Mouse (Mus musculus) urinary bladder, postnatal 25 days (tissue): Measurements from ENCODE around the gene Tshz2.

Experiments
- DNase-seq: peaks from one replicate; pipeline ENCODE4 v3.0.0; 2022; ENCODE audit warnings: low spot score

Gene Tshz2

GRCm38 (mm10) chr2:169699862-169700511, 67.2 kb downstream of the Tshz2 start:
- DNase-seq = peak; percentile 31

- DNase-seq = no peak
Observed at GRCm38 (mm10) chr2:169702725-169703486, 70.1 kb downstream of the Tshz2 start.

- DNase-seq = no peak
Observed at GRCm38 (mm10) chr2:169721793-169722326, 89.0 kb downstream of the Tshz2 start.

DNA sequence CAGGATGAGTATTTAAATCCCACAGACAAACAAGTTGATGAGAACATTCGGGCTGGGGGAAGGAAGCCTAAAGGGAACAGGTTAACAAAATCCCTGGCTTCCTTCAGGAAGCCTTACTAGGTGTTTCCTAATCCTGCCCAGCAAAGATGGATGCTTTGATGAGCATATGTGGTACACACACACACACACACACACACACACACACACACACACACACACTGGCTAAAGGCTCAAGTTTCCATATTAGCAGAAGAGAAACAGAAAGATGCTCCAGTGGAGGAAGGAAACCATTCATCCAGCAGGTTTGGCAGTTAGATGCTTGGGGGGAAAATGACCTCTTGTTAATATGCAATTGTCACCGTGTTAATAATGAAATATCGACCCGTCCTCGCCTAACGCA, 89.5 kb downstream of the Tshz2 start:
- no peak for DNase-seq

DNA sequence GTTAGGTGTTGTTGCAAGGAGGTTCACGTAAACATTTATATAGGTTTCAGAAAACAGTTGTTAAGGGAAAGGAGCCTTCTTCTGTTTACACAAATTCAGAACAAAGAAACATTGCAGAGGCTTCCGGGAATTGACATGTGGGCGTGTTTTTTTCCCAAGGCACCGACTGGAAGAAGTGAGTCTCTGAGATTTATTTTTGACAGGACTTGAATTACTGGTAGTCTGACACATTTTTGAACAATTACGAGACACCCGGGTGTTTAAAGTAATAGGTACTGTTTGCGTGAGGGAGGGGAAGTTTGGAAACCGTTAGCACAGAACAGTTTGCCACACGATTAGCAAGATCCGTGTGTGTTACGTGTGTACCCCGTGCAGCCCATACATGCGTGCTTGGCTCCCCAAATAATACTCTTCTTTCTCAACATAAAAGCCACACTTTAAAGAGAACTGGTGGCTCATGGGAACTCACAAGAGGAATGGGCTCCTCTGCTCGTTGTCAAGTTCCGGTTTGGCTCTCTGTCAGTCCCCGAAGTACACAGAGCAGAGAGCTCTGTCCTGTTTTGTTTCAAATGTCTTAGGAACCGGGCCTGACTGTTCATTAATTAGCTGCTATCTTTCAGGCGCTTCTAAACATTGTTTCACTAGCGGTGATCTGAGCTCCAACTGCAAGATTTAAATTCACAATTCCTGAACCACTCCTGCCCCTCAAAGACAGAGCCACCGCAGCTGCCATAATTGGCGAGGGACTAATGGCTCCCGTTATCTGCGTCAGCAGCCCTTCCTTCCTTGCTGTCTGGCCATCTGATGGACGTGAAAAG, 91.0 kb downstream of the Tshz2 start:
- DNase-seq = peak; percentile 12

- DNase-seq = no peak
Observed at GRCm38 (mm10) chr2:169728651-169729280, 96.0 kb downstream of the Tshz2 start.

DNA sequence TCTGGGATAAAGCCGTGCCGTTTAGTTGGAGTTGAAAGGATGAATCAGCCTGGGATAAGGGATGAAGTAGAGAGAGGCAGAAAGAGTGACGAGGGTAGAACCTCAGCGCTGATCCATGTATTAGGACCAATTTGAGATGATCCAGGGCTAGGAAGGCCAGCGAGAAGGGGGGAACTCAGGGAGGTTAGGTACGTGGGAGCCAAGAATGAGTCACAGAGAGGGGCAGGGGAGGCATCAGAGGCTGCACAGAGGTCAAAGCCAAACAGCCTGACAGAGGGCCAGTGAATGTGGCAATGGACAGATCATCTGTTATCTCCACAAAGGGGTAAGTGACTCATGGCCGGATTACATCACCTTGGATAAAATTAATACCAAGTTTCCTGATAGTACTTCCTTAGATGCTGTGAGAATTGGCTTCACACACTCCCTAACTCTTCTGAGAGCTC, 97.8 kb downstream of the Tshz2 start:
- peak; percentile 44 for DNase-seq

DNA sequence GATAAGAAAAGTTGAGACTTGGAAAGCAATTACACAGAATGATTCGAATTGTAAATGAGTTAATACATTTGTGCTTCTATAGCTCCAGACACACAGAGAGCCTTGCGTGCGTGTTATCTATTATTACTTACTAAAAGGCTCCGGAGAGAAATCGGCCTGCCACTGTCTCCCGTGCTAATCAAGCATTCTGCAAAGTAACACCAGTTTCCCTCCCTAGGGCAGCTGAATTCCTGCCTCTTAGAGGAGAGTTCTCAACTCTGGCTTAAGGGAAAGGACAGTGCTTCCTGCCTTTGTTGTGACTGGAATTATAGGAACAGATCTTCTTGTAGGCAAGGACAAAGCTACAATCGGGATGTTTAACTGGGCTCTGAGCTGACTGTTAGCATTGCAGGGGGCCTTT, 101.2 kb downstream of the Tshz2 start:
- no peak for DNase-seq

DNA sequence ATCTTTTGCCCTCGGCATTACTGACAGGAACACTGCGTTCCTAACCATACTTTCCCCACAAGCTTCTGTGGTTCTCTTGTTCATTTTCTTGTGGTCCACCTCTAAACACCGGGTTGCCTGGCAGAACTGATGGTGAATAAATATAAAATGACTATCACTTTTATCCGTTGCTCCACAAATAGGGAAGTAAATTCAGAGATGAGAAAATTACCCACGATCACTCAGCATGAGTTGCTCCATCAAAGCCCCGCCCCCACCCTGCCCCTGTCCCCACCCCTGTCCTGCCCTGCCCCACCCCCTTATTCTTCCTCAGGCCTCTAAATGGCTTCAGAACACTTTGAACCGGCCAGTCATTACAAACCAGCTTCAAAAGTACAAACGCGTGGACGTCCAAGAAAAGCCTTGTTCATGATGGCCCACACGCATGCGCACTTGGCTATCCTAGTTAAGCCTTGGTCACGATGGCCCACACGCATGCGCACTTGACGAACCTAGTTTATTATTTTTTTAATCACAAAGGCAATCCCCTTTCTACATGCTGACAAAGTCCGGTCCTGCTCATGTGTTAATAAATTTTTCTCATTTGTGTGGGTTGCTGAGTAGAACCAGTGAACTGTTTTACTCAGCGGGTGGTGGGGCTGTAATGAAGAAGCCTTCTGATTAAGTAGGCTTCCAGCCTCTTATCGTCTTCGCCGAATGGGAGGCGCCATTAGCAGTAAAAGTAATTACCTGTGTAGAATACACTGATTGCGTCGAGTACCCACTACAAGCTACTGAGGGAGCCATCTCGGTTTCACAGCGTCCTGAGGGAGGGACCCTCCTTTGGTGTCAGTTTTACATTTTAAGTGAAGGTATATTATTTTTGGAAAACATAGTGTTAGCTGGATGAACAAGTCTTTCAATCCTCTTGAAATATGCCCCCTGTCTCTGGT, 102.9 kb downstream of the Tshz2 start:
- DNase-seq = no peak

DNA sequence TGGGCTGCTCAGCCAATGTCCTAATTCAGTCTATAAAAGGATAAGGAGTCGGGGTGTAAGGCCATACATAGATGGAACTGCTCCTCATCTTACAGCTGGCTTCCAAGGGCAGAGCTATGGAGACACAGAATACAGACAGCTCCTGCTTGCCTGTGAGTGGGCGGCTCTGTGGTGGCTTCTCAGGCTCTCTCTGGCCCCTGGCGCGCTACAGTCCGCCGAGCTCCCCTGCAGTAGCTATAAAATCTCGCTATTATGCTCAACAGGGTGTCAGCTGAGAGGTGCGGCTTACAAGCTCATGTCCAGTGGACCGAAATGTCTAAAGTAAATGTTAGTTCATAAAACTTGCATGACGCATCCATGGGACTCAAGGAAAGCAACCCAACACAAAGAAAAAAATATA, 108.2 kb downstream of the Tshz2 start:
- no peak for DNase-seq

DNA sequence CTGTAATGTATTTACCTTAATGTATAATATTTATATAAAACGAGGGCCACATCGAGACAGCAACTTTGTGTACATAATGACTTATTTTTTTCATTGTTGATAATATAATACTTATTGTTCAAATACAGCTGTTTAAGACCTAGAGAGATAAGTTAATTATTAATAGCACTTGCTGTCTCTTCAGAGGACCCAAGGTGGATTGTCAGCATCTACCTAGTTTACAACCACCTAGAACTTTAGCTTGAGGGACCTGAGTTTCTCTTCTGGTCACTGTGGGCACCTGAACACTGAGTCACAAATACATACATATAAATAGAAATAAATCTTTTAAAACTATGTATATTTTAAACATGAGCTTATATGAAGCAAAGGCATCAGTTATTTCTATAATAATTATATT, 110.0 kb downstream of the Tshz2 start:
- no peak for DNase-seq

GRCm38 (mm10) chr2:169743294-169743693, 110.5 kb downstream of the Tshz2 start:
- no peak for DNase-seq

GRCm38 (mm10) chr2:169743910-169744309, 111.1 kb downstream of the Tshz2 start:
- DNase-seq = no peak

DNA sequence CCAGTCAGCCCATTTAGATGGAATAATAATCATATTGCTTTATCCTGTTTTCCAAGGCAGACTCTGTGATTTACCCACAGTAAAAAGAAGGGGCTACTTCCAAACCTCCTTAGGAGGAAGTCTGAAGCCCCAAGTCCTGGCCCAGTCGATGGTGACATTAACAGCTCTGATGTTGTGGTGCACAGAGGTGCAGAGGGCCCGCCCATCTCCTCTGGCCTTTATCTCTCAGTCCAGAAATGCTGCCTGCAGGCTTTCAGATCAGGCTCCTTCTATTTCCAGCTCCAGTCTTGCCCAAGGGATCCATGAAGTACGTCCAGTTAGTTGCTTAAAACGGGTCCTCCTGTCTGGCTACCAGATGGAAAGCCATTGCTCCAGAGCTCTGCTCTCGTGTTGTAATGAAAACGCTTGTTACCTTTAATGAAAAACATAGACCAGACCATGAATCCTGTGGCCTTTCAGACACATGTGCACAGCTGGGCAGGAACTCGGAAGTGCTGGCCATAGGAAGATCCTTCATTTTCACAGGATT, 114.4 kb downstream of the Tshz2 start:
- no peak for DNase-seq

DNA sequence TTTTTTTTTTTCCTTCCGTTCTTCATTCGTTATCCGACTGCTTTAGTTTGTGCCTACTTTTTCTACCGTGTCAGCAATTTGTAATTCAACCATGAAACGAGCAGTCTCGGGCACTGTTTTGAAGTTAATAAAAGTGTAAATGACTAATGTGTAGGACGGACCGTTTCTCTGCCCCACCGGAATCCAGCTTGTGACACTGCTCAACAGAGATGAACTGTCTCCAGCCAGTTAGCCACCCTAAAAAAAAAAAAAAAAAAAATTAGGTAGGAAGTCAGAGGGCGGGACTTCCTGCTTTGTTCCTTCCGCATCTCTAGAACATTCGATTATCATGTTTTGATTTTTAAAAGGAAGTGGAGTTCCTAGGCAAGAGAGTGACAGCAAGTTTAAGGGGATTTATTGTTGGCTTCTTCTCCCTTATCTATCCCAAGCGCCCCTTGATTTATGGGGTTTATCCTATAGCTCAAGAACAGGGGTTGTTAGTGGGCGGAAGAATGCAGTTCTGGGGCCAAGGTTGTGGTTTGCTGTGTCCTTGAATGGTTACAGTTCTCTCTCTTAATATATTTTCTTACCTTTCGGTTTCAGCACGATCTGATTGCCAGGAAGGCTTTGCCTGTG, 116.6 kb downstream of the Tshz2 start:
- no peak for DNase-seq

DNA sequence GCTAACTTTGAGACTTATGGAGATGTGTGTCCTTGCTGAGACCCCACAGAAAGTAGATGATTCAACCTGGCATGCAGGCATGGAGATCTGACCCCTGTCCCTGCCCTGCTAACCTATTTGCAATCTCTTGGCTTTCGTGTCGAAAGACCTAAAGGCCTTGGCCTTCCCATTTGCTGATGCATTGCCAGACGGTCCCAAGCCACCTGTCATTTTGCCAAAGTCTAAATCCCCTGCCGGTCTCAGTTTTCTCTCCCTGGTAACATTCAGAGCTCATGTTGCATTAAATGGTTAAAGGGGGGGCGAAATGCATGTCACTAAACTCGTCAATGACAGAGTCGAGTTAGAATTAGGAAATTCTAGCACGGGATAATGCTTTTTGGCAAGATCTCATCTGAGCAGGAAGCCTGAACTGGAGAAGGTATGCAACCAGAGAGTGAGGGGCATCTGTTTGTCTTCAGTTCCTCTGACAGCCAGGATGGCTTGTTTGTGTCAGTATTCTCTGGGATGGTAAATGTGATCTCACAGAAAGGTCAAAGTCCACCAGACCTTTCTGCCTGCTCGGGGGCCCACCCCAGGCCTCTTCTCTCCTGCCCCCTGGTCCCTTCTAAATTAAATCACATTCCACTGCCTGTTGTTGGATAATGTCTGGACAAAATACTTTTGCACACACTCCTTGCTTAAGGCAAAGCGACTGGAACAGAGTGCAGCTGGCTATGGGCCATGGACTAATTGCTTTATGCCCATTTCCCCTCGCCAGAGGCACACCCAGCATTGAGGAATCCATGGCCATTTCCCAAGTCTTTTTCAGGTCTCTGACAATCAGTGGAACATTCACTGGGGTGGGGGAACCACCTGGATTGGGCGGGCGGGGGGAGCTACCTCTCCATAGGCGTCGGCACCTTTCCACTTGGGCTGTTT, 118.0 kb downstream of the Tshz2 start:
- DNase-seq = peak; percentile 12

GRCm38 (mm10) chr2:169752126-169752525, 119.3 kb downstream of the Tshz2 start:
- DNase-seq = no peak

DNA sequence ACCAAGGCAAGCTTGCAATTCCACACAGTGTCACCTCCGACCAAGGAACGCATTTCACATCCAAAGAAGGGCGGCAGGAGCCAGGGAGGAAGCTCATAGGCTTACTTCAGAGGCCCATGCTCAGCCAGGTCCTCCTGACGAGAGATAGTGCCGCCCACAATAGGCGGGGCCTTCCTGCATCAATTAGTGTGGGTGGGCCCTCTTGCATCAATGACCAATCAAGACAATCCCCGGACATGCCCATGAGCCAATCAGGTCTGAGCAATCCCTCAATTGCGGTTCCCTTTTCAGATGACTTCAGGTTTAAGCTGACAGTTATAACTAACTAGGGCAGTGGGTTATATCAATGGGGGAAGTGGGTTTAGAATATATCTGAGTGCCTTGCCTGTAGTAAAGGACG, 120.6 kb downstream of the Tshz2 start:
- no peak for DNase-seq

- no peak for DNase-seq
Observed at GRCm38 (mm10) chr2:169755091-169755490, 122.3 kb downstream of the Tshz2 start.
